Mouse (Mus musculus): Measurements from ENCODE around the gene Tubgcp6. TPM values are rescaled to one million over a fixed set of nuclear protein-coding genes. Genes with fewer than 3 reads are reported as not detected.
A peak's percentile ranks its signal among the peaks of the same experiment; 100 is the strongest.

The Tubgcp6 gene
- polyA plus RNA-seq, 1 experiment from 2014 or later: 19.8 TPM

DNA sequence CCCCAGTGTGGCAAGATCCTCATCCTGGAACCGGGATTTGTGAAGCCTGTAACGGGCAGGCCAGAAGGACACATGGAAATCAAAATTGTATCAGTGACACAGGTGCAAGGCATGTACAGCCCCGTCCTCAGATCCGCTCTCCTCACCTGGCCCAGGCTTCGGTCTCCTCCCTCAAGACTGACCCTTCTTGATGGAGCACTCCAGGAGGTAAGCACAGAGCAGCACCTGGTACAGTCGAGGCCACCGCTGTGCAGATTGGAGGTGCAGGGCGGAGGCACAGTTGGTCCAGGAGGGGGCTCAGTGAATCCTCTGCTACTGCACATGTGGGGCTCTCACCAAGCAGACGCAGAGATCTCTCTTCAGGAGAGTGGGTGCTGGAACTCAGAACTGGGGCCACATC is 2.4 kb upstream of the Tubgcp6 start:
- TF ChIP-seq CTCF (IDR thresholded peaks at IDR 0.05; ENCODE audit: low read depth): no peak
- Histone ChIP-seq H3K27ac (ENCODE audit: low read depth) (no peak overlapping the region), H3K4me2 (no peak overlapping the region), H3K4me1 (ENCODE audit: insufficient read depth) (peaks cover 11% of the 10 kb centered on the region; the same call in 1 of the 2 replicates), H3K27me3 (ENCODE audit: insufficient read depth, low read length) (no peaks in the 10 kb centered on the region), H3K36me3 (ENCODE audit: insufficient read depth) (0 out of 2 replicates have a peak, but pooled peaks cover 10% of the 10 kb centered on the region), H3K9me3 (ENCODE audit: low read depth, low read length) (no peaks in the 10 kb centered on the region), H3K4me3 (ENCODE audit: low read depth, low read length) (no peak overlapping the region), H3K9ac (no peak overlapping the region)
- DNase-seq (no peak), ATAC-seq (ENCODE audit: insufficient read depth) (no peak)
- 93% methylated on average over 9 of the region's 9 CpGs for WGBS

DNA sequence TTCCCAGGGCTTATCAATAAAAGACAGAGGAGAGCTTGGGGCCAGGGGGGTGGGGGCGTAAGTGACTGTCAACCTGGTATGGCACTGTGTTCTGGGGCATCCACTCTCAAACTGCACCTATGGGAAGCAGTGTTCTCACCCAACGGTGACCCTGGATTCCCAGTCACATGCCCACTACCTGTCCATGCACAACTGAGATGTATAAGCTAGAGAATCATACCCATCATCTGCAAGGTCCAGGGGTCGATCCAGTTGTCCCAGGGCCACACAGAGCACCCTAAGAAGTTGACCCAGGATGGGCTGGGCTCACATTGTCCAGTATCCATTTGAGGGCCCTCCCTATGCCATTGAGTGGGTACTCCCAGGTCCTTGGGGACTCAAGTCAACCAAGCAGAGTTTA is 1.4 kb upstream of the Tubgcp6 start:
- DNase-seq (no peak), ATAC-seq (ENCODE audit: insufficient read depth) (no peak)
- no peak overlapping the region; the same call in 1 of the 2 replicates for H3K4me2 ChIP-seq
- no peak overlapping the region for H3K27ac ChIP-seq (ENCODE audit: low read depth)
- 83% methylated on average over 3 of the region's 3 CpGs for WGBS
- H3K9ac ChIP-seq: no peak overlapping the region
- H3K4me3 ChIP-seq (ENCODE audit: low read depth, low read length): no peak overlapping the region
- TF ChIP-seq CTCF (IDR thresholded peaks at IDR 0.05; ENCODE audit: low read depth): no peak
- H3K27me3 ChIP-seq (ENCODE audit: insufficient read depth, low read length): no peaks in the 10 kb centered on the region
- H3K36me3 ChIP-seq (ENCODE audit: insufficient read depth): peaks cover 17% of the 10 kb centered on the region; the same call in 1 of the 2 replicates
- H3K9me3 ChIP-seq (ENCODE audit: low read depth, low read length): no peaks in the 10 kb centered on the region
- peaks cover 11% of the 10 kb centered on the region; the same call in 1 of the 2 replicates for H3K4me1 ChIP-seq (ENCODE audit: insufficient read depth)

DNA sequence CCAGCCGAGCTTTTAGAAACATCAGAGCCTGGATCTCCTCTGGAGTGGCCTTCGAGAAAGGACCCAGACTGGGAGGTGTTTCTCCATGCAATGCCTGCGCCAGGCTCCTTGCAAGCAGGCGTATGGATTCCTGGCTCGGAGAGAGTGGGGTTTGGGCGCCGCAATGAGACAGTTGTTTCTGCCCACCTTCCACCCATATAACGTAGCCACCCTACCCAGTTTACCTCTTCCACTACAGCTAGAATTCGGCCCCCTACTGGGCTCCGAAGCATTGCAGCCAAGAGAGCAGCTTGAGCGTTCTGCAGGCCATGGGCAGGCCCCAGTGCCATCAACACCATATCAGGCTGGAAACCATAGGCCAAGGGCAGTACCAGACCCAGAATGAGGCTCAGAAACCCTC is 683 bp upstream of the Tubgcp6 start:
- Histone ChIP-seq H3K4me3 (ENCODE audit: low read depth, low read length) (peak overlapping the region; percentile 85), H3K36me3 (ENCODE audit: insufficient read depth) (peaks cover 22% of the 10 kb centered on the region), H3K9me3 (ENCODE audit: low read depth, low read length) (no peaks in the 10 kb centered on the region), H3K4me1 (ENCODE audit: insufficient read depth) (peaks cover 11% of the 10 kb centered on the region; the same call in 1 of the 2 replicates), H3K9ac (peak overlapping the region; percentile 72), H3K4me2 (peak overlapping the region; percentile 82), H3K27me3 (ENCODE audit: insufficient read depth, low read length) (no peaks in the 10 kb centered on the region), H3K27ac (ENCODE audit: low read depth) (peak overlapping the region; percentile 63)
- 28% methylated on average over 11 of the region's 11 CpGs for WGBS
- ATAC-seq (ENCODE audit: insufficient read depth) (peak; percentile 23; the same call in 1 of the 2 replicates), DNase-seq (peak; percentile 58)
- TF ChIP-seq CTCF (IDR thresholded peaks at IDR 0.05; ENCODE audit: low read depth): peak; percentile 53

DNA sequence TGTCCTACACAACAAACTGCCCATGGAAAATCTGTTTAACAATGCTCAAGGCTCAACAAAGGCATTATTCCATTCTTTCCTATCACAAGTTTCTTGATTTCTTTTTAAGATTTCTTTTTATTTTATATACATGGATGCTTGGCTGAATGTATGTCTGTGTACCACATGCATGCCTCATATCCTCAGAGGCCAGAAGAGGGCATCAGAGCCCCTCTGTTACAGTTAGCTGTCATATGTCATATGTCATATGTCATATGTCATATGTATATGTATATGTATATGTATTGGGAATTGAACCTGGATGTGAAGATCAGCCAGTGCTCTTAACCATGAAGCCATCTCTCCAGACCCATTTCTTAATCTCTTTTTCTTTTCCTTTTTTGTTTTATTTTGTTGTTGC is 4.9 kb downstream of the Tubgcp6 start:
- Histone ChIP-seq H3K9ac (no peak overlapping the region), H3K4me2 (no peak overlapping the region), H3K9me3 (ENCODE audit: low read depth, low read length) (no peaks in the 10 kb centered on the region), H3K4me1 (ENCODE audit: insufficient read depth) (peaks cover 8% of the 10 kb centered on the region; the same call in 1 of the 2 replicates), H3K4me3 (ENCODE audit: low read depth, low read length) (no peak overlapping the region), H3K27me3 (ENCODE audit: insufficient read depth, low read length) (no peaks in the 10 kb centered on the region), H3K36me3 (ENCODE audit: insufficient read depth) (peaks cover 59% of the 10 kb centered on the region), H3K27ac (ENCODE audit: low read depth) (no peak overlapping the region)
- peak; percentile 23; the same call in 1 of the 2 replicates for TF ChIP-seq CTCF (IDR thresholded peaks at IDR 0.05; ENCODE audit: low read depth)
- DNase-seq (peak; percentile 37), ATAC-seq (ENCODE audit: insufficient read depth) (no peak)

DNA sequence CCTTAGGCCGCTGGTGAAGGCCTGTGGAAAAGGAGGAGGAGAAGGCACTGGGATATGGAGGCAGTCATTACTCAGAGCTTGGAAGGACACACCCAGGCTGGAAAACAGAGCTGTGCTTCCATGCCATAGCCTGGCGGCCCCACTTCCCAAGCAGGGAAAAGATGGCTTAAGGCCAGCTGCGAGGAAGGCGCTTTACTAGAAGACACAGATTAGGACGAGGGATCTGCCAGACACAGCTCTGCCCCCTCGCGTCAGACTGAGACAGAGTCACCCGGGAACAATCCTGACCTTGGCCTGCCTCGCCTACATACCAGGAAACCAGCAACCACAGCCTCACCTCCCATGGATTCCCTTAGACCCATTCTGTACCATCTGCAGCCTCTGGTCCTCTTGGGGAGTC is 12.8 kb downstream of the Tubgcp6 start:
- ATAC-seq (ENCODE audit: insufficient read depth) (no peak), DNase-seq (no peak)

DNA sequence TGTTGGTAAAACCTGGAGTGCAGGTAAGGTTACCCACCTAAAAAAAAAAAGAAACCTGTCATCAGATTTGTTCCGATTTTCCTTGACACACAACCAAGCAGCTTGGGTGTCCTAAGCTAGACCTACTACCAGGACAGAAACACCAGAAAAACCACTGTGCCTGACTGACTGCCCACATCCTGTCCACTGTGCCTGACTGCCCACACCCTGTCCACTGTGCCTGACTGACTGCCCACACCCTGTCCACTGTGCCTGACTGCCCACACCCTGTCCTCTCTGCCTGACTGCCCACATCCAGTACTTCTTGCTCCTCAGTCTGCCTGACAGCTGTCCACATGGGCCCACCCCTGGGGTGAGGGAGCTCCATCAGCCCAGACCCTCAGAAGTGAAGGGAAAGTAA is 15.9 kb downstream of the Tubgcp6 start:
- WGBS: 91% methylated on average over 1 of the region's 1 CpGs
- Histone ChIP-seq H3K27me3 (ENCODE audit: insufficient read depth, low read length) (no peaks in the 10 kb centered on the region), H3K4me2 (no peak overlapping the region), H3K4me1 (ENCODE audit: insufficient read depth) (no peaks in the 10 kb centered on the region), H3K9ac (no peak overlapping the region), H3K4me3 (ENCODE audit: low read depth, low read length) (no peak overlapping the region), H3K27ac (ENCODE audit: low read depth) (no peak overlapping the region), H3K36me3 (ENCODE audit: insufficient read depth) (peaks cover 99% of the 10 kb centered on the region), H3K9me3 (ENCODE audit: low read depth, low read length) (no peaks in the 10 kb centered on the region)
- ATAC-seq (ENCODE audit: insufficient read depth): no peak
- DNase-seq: no peak
- TF ChIP-seq CTCF (IDR thresholded peaks at IDR 0.05; ENCODE audit: low read depth): no peak

More for the DNA sequence above, 12.8 kb downstream of the Tubgcp6 start:
- H3K4me3 ChIP-seq (ENCODE audit: low read depth, low read length): no peak overlapping the region
- H3K36me3 ChIP-seq (ENCODE audit: insufficient read depth): peaks cover 95% of the 10 kb centered on the region
- H3K9ac ChIP-seq: no peak overlapping the region
- no peak overlapping the region for H3K27ac ChIP-seq (ENCODE audit: low read depth)
- no peaks in the 10 kb centered on the region for H3K9me3 ChIP-seq (ENCODE audit: low read depth, low read length)
- no peaks in the 10 kb centered on the region for H3K4me1 ChIP-seq (ENCODE audit: insufficient read depth)
- WGBS: 76% methylated on average over 9 of the region's 9 CpGs
- no peak overlapping the region for H3K4me2 ChIP-seq
- no peak for TF ChIP-seq CTCF (IDR thresholded peaks at IDR 0.05; ENCODE audit: low read depth)
- H3K27me3 ChIP-seq (ENCODE audit: insufficient read depth, low read length): no peaks in the 10 kb centered on the region

DNA sequence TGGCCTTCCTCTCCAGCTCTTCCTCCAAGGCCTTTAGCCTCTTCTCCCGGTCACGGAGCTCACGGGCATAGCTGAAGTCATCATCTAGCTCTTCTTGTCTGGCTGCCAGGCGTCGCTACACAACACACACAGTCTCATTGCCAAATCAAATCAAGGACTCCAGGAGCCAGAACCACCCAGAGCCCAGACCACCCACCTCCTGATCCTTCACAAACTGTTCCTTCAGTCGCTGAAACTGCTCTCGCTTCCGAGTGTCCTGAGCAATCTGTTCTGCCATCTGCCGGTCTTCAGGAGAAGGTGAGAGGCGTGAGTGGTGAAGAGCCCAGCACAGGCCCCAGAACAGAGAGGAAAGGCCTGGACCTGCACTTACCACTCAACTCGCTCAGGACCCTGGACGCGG is 16.8 kb downstream of the Tubgcp6 start:
- Histone ChIP-seq H3K9ac (no peak overlapping the region), H3K9me3 (ENCODE audit: low read depth, low read length) (no peaks in the 10 kb centered on the region), H3K4me2 (no peak overlapping the region), H3K4me3 (ENCODE audit: low read depth, low read length) (no peak overlapping the region), H3K27me3 (ENCODE audit: insufficient read depth, low read length) (no peaks in the 10 kb centered on the region), H3K4me1 (ENCODE audit: insufficient read depth) (no peaks in the 10 kb centered on the region), H3K36me3 (ENCODE audit: insufficient read depth) (peaks cover 99% of the 10 kb centered on the region), H3K27ac (ENCODE audit: low read depth) (no peak overlapping the region)
- WGBS: 84% methylated on average over 13 of the region's 13 CpGs
- DNase-seq (no peak), ATAC-seq (ENCODE audit: insufficient read depth) (no peak)
- TF ChIP-seq CTCF (IDR thresholded peaks at IDR 0.05; ENCODE audit: low read depth): no peak

DNA sequence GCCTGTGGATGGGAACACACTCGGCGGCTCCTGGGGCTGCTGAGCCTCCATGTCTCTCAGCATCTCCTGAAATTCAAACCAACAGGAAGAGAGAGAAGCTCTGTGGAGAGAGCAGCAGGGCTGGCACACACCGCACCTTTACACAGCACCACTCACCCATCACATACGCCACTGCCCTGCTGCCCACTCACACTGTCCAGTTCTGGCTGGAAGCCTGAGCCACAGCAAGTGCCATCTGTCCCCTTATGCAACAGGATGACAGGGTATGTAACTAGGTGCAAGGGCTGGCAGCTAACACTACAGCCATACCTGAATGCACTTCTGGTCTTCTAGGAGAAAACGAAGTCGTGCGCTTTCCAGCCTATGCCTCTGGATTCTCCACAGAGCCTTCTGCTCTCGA is 18.5 kb downstream of the Tubgcp6 start:
- no peak overlapping the region for H3K4me2 ChIP-seq
- no peak overlapping the region for H3K27ac ChIP-seq (ENCODE audit: low read depth)
- no peaks in the 10 kb centered on the region for H3K27me3 ChIP-seq (ENCODE audit: insufficient read depth, low read length)
- WGBS: 90% methylated on average over 8 of the region's 8 CpGs
- no peak overlapping the region for H3K4me3 ChIP-seq (ENCODE audit: low read depth, low read length)
- TF ChIP-seq CTCF (IDR thresholded peaks at IDR 0.05; ENCODE audit: low read depth): no peak
- H3K4me1 ChIP-seq (ENCODE audit: insufficient read depth): no peaks in the 10 kb centered on the region
- peaks cover 99% of the 10 kb centered on the region for H3K36me3 ChIP-seq (ENCODE audit: insufficient read depth)
- H3K9me3 ChIP-seq (ENCODE audit: low read depth, low read length): no peaks in the 10 kb centered on the region
- H3K9ac ChIP-seq: no peak overlapping the region
- ATAC-seq (ENCODE audit: insufficient read depth): no peak
- DNase-seq: no peak
